In the genomic region with DNA sequence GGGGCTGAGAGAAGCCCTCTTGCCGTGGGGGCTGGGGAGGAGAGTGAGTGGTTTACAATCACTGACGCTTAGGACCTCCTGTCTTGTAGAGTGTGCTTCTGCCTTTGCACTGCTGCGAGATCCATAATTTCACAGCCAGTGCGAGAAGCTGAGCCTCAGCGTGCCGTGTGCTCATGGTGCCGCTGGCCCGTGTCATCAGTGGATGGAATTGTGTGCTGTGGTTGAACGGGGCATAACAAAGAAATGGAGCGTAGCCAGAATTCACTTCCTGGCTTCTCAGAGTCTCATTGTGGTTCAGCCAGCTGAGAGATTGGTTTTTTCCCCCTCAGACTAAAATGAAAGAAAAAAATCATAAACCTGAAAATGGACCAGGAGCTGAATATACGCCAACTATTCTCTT, we compare ENCODE assay signal across 8 mouse cellular contexts. TPM values are rescaled to one million over a fixed set of nuclear protein-coding genes. Genes with fewer than 3 reads are reported as not detected.
DNase-seq lines count a peak whose midpoint lies in the region; ATAC-seq and TF ChIP-seq lines count a peak whose summit lies in the region.

No protein-coding gene starts in this region.

- no peak overlapping the region for H3K4me2 ChIP-seq in forebrain, embryonic 13.5 days
- H3K4me2 ChIP-seq in forebrain, embryonic 11.5 days (ENCODE audit: low read depth, low read length, severe bottlenecking), result no peak overlapping the region
- peak overlapping the region; percentile 42 for H3K4me2 ChIP-seq in heart, postnatal 0 days (ENCODE audit: low read depth, low read length)
- peak overlapping the region; percentile 42 for H3K4me2 ChIP-seq in lung, postnatal 0 days (replicated peaks; ENCODE audit: low read depth, low read length)

- H3K9me3 ChIP-seq in forebrain, embryonic 13.5 days (replicated peaks), result no peaks in the 10 kb centered on the region
- H3K9me3 ChIP-seq in forebrain, embryonic 11.5 days (ENCODE audit: control insufficient read depth, low read length), result no peaks in the 10 kb centered on the region
- H3K9me3 ChIP-seq in heart, postnatal 0 days (replicated peaks; ENCODE audit: control insufficient read depth, low read length), result no peaks in the 10 kb centered on the region
- no peaks in the 10 kb centered on the region for H3K9me3 ChIP-seq in lung, postnatal 0 days (ENCODE audit: low read length)

- H3K36me3 ChIP-seq in forebrain, embryonic 13.5 days (ENCODE audit: poor library complexity, severe bottlenecking), result peaks cover 42% of the 10 kb centered on the region
- no peaks in the 10 kb centered on the region; the same call in 1 of the 2 replicates for H3K36me3 ChIP-seq in forebrain, embryonic 11.5 days (ENCODE audit: control insufficient read depth, insufficient read depth, low read length)
- H3K36me3 ChIP-seq in heart, postnatal 0 days (replicated peaks; ENCODE audit: control insufficient read depth, insufficient read depth, low read length), result peaks cover 27% of the 10 kb centered on the region
- H3K36me3 ChIP-seq in lung, postnatal 0 days (ENCODE audit: insufficient read depth, low read length), result peaks cover 9% of the 10 kb centered on the region

- no peak for TF ChIP-seq EP300 in heart, postnatal 0 days (IDR thresholded peaks at IDR 0.05; ENCODE audit: low read depth)
- no peak for TF ChIP-seq EP300 in lung, postnatal 0 days (IDR thresholded peaks at IDR 0.05)

- no peak for TF ChIP-seq CTCF in heart, postnatal 0 days (IDR thresholded peaks at IDR 0.05; ENCODE audit: low read depth)
- no peak for TF ChIP-seq CTCF in lung, postnatal 0 days (IDR thresholded peaks at IDR 0.05)

- ATAC-seq in forebrain, embryonic 13.5 days, result peak; percentile 23; the same call in 1 of the 2 replicates
- no peak for ATAC-seq in forebrain, embryonic 11.5 days (replicated peaks; ENCODE audit: low FRiP score)
- no peak for ATAC-seq in heart, postnatal 0 days (ENCODE audit: insufficient read depth, low read depth)
- peak; percentile 46; the same call in 1 of the 2 replicates for ATAC-seq in lung, postnatal 0 days
- ATAC-seq in erythroid progenitor cell, adult 5-6 weeks (replicated peaks; ENCODE audit: low FRiP score, poor library complexity, severe bottlenecking), result no peak

- no peak overlapping the region for H3K4me3 ChIP-seq in forebrain, embryonic 13.5 days
- H3K4me3 ChIP-seq in forebrain, embryonic 11.5 days (ENCODE audit: low read depth, low read length), result no peak overlapping the region
- peak overlapping the region; percentile 8; the same call in 1 of the 2 replicates for H3K4me3 ChIP-seq in heart, postnatal 0 days (ENCODE audit: low read depth, low read length)
- H3K4me3 ChIP-seq in lung, postnatal 0 days (ENCODE audit: low read depth, low read length), result no peak overlapping the region

- DNase-seq in forebrain, embryonic 11.5 days (ENCODE audit: low spot score), result no peak
- peak; percentile 11 for DNase-seq in CD4-positive helper T cell, adult 2 months (ENCODE audit: low read depth, low spot score)
- DNase-seq in heart, postnatal 0 days (ENCODE audit: low spot score), result no peak
- DNase-seq in lung, postnatal 0 days (ENCODE audit: low spot score), result peak; percentile 25
- no peak for DNase-seq in urinary bladder, postnatal 36 days (ENCODE audit: low spot score in 2 of 2)
- no peak for DNase-seq in cerebellum, adult 18-20 months

- WGBS in forebrain, embryonic 13.5 days, result 59% methylated on average over 11 of the region's 11 CpGs
- WGBS in forebrain, embryonic 11.5 days, result 86% methylated on average over 11 of the region's 11 CpGs
- WGBS in heart, postnatal 0 days, result 57% methylated on average over 11 of the region's 11 CpGs
- 59% methylated on average over 11 of the region's 11 CpGs for WGBS in lung, postnatal 0 days

- no peak overlapping the region for H3K27ac ChIP-seq in forebrain, embryonic 13.5 days
- H3K27ac ChIP-seq in forebrain, embryonic 11.5 days (ENCODE audit: low read depth, low read length), result no peak overlapping the region
- H3K27ac ChIP-seq in heart, postnatal 0 days (ENCODE audit: low read depth), result peak overlapping the region; percentile 8; the same call in 1 of the 2 replicates
- H3K27ac ChIP-seq in lung, postnatal 0 days (ENCODE audit: low read length), result no peak overlapping the region

- H3K4me1 ChIP-seq in forebrain, embryonic 13.5 days, result 0 out of 2 replicates have a peak, but pooled peaks cover 5% of the 10 kb centered on the region
- H3K4me1 ChIP-seq in forebrain, embryonic 11.5 days (replicated peaks; ENCODE audit: control insufficient read depth, insufficient read depth, low read length), result no peaks in the 10 kb centered on the region
- H3K4me1 ChIP-seq in heart, postnatal 0 days (ENCODE audit: control insufficient read depth, insufficient read depth), result peaks cover 21% of the 10 kb centered on the region
- H3K4me1 ChIP-seq in lung, postnatal 0 days (ENCODE audit: insufficient read depth, low read depth, low read length), result no peaks in the 10 kb centered on the region

- H3K9ac ChIP-seq in forebrain, embryonic 13.5 days, result no peak overlapping the region
- H3K9ac ChIP-seq in forebrain, embryonic 11.5 days (ENCODE audit: low read length), result no peak overlapping the region
- no peak overlapping the region for H3K9ac ChIP-seq in heart, postnatal 0 days (replicated peaks; ENCODE audit: low read depth, low read length)
- no peak overlapping the region for H3K9ac ChIP-seq in lung, postnatal 0 days (replicated peaks; ENCODE audit: low read depth)

- H3K27me3 ChIP-seq in forebrain, embryonic 13.5 days, result no peaks in the 10 kb centered on the region
- H3K27me3 ChIP-seq in forebrain, embryonic 11.5 days (ENCODE audit: control insufficient read depth, insufficient read depth, low read length), result no peaks in the 10 kb centered on the region
- no peaks in the 10 kb centered on the region for H3K27me3 ChIP-seq in heart, postnatal 0 days (ENCODE audit: control insufficient read depth, insufficient read depth, low read length)
- H3K27me3 ChIP-seq in lung, postnatal 0 days (replicated peaks; ENCODE audit: insufficient read depth, low read length), result no peaks in the 10 kb centered on the region

RNA-seq across cellular contexts. Expression of gene Popdc3, which starts 48.8 kb away (rescaled TPM):
- polyA plus RNA-seq in forebrain, embryonic 13.5 days (2015; fragmentation: Nextera tagmentation; extraction: Ambion mirVana), result 0.49 TPM in 2 replicates
- 0.24 and 0.27 TPM in 2 replicates for polyA plus RNA-seq in forebrain, embryonic 11.5 days (2014; fragmentation: Nextera tagmentation; extraction: Ambion mirVana)
- total RNA-seq in heart, postnatal 0 days (2014; rRNA removed; ENCODE audit: low replicate concordance), result 69.2 and 71.9 TPM in 2 replicates
- polyA plus RNA-seq in heart, postnatal 0 days (2015; fragmentation: Nextera tagmentation; extraction: Ambion mirVana), result 41.8 and 50.6 TPM in 2 replicates
- 6.4 and 6.6 TPM in 2 replicates for polyA plus RNA-seq in lung, postnatal 0 days (2015; fragmentation: Nextera tagmentation; extraction: Ambion mirVana)
- not detected in 2 replicates for total RNA-seq in erythroid progenitor cell, adult 5-6 weeks (2015; ENCODE audit: low replicate concordance)
- not detected in 2 replicates for total RNA-seq in erythroid progenitor cell, adult 5-6 weeks (2017; ENCODE audit: low replicate concordance)

Comparison
In these comparisons a context has a peak if more than half of its experiments do, and no peak if none do; other contexts are left out.
1. ATAC-seq: peak in forebrain, embryonic 13.5 days (single experiment) and lung, postnatal 0 days (single experiment); none in forebrain, embryonic 11.5 days (single experiment), heart, postnatal 0 days (single experiment) and erythroid progenitor cell, adult 5-6 weeks (single experiment).
2. H3K4me2 ChIP-seq: peak in heart, postnatal 0 days (single experiment) and lung, postnatal 0 days (single experiment); none in forebrain, embryonic 13.5 days (single experiment) and forebrain, embryonic 11.5 days (single experiment).
3. DNase-seq: peak in CD4-positive helper T cell, adult 2 months (single experiment) and lung, postnatal 0 days (single experiment); none in forebrain, embryonic 11.5 days (single experiment), heart, postnatal 0 days (single experiment), urinary bladder, postnatal 36 days (0 of 2) and cerebellum, adult 18-20 months (0 of 2).